Mouse (Mus musculus) stomach, embryonic 14.5 days (tissue): ENCODE results near the gene Selenon. TPM values are rescaled to one million over a fixed set of nuclear protein-coding genes. Genes with fewer than 3 reads are reported as not detected.

ENCODE experiments used
- ATAC-seq: fragments of 200-750 bp; cut with Nextera tagmentation; 2 replicates; pipeline ENCODE4 v1.8.0; 2017; ENCODE audit warnings: low read depth, moderate TSS enrichment; ENCODE audit not compliant: insufficient number of reproducible peaks, insufficient read depth, low FRiP score
- H3K27ac ChIP-seq: fragments of 300-500 bp; sonication (generic); 2 replicates; pipeline ENCODE4 v1.5.1; 2014; ENCODE audit warnings: mild to moderate bottlenecking, low read length, moderate library complexity, mixed read lengths
- H3K27me3 ChIP-seq: fragments of 300-500 bp; sonication (generic); 2 replicates; pipeline ENCODE4 v1.6.1; 2014; ENCODE audit warnings: low read length, control low read depth, mixed read lengths; ENCODE audit not compliant: control insufficient read depth, insufficient read depth
- H3K36me3 ChIP-seq: fragments of 300-500 bp; sonication (generic); 2 replicates; pipeline ENCODE4 v1.6.1; 2014; ENCODE audit warnings: mild to moderate bottlenecking, control low read depth, low read length, moderate library complexity, mixed read lengths; ENCODE audit not compliant: control insufficient read depth, insufficient read depth
- H3K4me1 ChIP-seq: fragments of 300-500 bp; sonication (generic); 2 replicates; pipeline ENCODE4 v1.6.1; 2014; ENCODE audit warnings: low read length, control low read depth, mixed read lengths; ENCODE audit not compliant: control insufficient read depth, insufficient read depth
- H3K4me2 ChIP-seq: fragments of 300-500 bp; sonication (generic); replicated peaks from 2 replicates; pipeline ENCODE4 v1.6.1; 2014; ENCODE audit warnings: low read depth, low read length, control low read depth
- H3K4me3 ChIP-seq: fragments of 300-500 bp; sonication (generic); 2 replicates; pipeline ENCODE4 v1.5.1; 2014; ENCODE audit warnings: low read depth, low read length, control low read depth
- H3K9ac ChIP-seq: fragments of 300-500 bp; sonication (generic); replicated peaks from 2 replicates; pipeline ENCODE4 v1.6.1; 2014; ENCODE audit warnings: low read depth, mild to moderate bottlenecking, control low read depth, low read length, moderate library complexity, mixed read lengths
- H3K9me3 ChIP-seq: fragments of 300-500 bp; sonication (generic); 2 replicates; pipeline ENCODE4 v1.6.1; 2016; ENCODE audit warnings: low read depth, low read length, control low read depth; ENCODE audit not compliant: control insufficient read depth
- WGBS: fragments of 180-500 bp; shearing (Covaris S2); extraction: QIAGEN DNeasy Blood & Tissue Kit; methylation state at CpG from one replicate; pipeline ENCODE4 v1.1.7; 2014; 5-methylcytosine and 5-hydroxymethylcytosine counted together
- polyA plus RNA-seq: library from polyadenylated mRNA; unstranded; fragments of >200 nt; fragmentation: Nextera tagmentation; extraction: Ambion mirVana; gene quantifications from 2 replicates; pipeline ENCODE4 v1.2.1, GENCODE M21; 2014

Selenon gene
- polyA plus RNA-seq, 1 experiment from 2014 or later, result 21.6 TPM

DNA sequence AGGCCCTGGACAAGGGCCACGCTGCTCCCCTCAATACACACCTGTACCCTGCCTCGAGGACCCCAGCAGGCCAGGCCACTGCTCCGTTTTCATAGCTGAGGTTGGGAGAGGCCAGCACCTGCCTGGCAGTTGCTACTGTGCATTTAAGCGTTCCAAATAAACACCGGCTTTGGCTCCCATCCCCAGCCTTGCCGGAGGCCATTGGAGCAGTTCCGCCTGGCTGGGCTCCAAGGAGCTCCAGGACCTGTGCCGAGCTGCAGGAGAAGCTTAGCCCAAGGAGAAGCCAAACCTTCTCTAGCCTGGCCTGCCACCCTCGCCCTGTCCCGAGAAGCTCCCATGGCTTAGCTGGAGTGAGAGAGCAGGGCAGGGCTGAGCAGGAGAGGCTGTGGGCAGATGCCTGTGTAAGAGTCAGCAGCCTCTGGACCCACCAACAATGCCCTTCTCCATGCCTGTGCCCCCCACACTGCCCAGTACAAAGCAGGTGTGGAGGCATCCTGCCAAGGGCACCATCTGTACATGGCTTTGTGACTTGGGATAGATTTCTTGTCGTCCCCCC lies 39.6 kb upstream of the Selenon start:
- 44% methylated on average over 11 of the region's 11 CpGs for WGBS
- Histone ChIP-seq H3K9me3 (no peaks in the 10 kb centered on the region), H3K4me3 (no peak overlapping the region), H3K9ac (no peak overlapping the region), H3K27me3 (no peaks in the 10 kb centered on the region), H3K4me2 (no peak overlapping the region), H3K27ac (no peak overlapping the region), H3K36me3 (no peaks in the 10 kb centered on the region), H3K4me1 (0 out of 2 replicates have a peak, but pooled peaks cover 3% of the 10 kb centered on the region)
- ATAC-seq, result no peak

DNA sequence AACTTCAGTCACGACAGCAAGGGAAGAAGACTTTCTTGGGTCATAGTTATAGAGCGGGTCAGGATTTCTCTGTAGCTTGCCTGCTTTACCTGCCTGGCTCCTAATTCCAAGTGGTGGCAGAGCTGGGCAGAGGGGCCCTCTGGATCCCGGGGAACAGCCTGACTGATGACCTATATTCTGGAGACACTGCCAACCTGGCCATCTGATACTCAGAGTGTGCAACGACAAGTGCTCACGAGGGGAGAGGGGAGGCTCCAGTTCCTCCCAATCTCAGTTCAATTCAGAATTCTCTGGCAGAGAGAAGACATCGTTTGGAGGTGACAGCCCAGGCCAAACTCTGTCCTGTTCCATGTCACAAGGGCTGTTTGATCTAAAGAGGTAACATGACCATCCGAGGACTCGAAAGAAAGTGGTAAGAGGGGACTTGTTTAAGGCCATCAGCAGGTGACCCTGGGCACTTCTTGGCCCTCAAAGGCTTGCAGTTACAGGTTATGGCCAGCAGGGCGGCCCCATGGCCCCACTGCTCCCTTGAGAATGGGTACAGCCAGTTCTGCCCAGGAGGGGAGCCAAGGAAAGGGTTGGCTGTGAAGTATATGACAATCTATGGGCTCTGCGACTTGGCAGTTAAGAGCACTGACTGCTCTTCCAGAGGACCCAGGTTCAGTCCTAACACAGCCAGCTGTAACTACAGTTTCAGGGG lies 38.4 kb upstream of the Selenon start:
- Histone ChIP-seq H3K9ac (no peak overlapping the region), H3K4me3 (no peak overlapping the region), H3K36me3 (no peaks in the 10 kb centered on the region), H3K9me3 (no peaks in the 10 kb centered on the region), H3K27ac (no peak overlapping the region), H3K4me1 (0 out of 2 replicates have a peak, but pooled peaks cover 3% of the 10 kb centered on the region), H3K4me2 (no peak overlapping the region), H3K27me3 (no peaks in the 10 kb centered on the region)
- WGBS, result 77% methylated on average over 10 of the region's 10 CpGs
- ATAC-seq, result no peak

DNA sequence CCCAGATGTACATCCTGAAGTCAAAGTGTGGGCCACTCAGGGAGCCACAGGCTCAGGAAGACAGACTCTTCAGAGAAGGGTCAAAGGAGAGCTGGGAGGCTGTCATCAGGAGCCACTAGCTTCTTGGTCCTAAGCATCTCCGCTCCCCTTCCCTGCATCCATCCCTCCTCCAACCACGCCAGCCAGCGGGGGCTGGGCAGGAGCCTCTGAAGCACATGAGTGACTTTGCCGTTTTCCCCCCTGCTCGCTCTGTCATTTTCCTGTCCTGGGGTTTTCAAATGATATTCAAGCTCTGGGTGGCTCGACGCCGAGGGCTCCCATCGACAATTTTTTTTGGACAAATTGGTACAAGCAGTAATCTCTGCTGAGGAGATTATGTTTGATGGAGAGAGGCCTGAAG lies 37.8 kb upstream of the Selenon start:
- 0 out of 2 replicates have a peak, but pooled peaks cover 3% of the 10 kb centered on the region for H3K4me1 ChIP-seq
- H3K36me3 ChIP-seq, result no peaks in the 10 kb centered on the region
- WGBS, result 81% methylated on average over 9 of the region's 9 CpGs
- H3K4me3 ChIP-seq, result no peak overlapping the region
- H3K9me3 ChIP-seq, result no peaks in the 10 kb centered on the region
- H3K27me3 ChIP-seq, result no peaks in the 10 kb centered on the region
- H3K27ac ChIP-seq, result no peak overlapping the region
- H3K4me2 ChIP-seq, result no peak overlapping the region
- no peak overlapping the region for H3K9ac ChIP-seq
- ATAC-seq, result no peak

- 84% methylated on average over 5 of the region's 5 CpGs for WGBS
- no peaks in the 10 kb centered on the region for H3K36me3 ChIP-seq
- H3K4me1 ChIP-seq, result 0 out of 2 replicates have a peak, but pooled peaks cover 3% of the 10 kb centered on the region
- H3K4me3 ChIP-seq, result no peak overlapping the region
- no peak overlapping the region for H3K4me2 ChIP-seq
- ATAC-seq, result no peak
- H3K9me3 ChIP-seq, result no peaks in the 10 kb centered on the region
- no peaks in the 10 kb centered on the region for H3K27me3 ChIP-seq
- H3K27ac ChIP-seq, result no peak overlapping the region
- no peak overlapping the region for H3K9ac ChIP-seq
Observed at GRCm38 (mm10) chr4:134588951-134589350, 37.0 kb upstream of the Selenon start.

- Histone ChIP-seq H3K4me2 (no peak overlapping the region), H3K9me3 (no peaks in the 10 kb centered on the region), H3K27me3 (no peaks in the 10 kb centered on the region), H3K4me3 (no peak overlapping the region), H3K4me1 (0 out of 2 replicates have a peak, but pooled peaks cover 3% of the 10 kb centered on the region), H3K27ac (no peak overlapping the region), H3K9ac (no peak overlapping the region), H3K36me3 (no peaks in the 10 kb centered on the region)
- WGBS, result 89% methylated on average over 9 of the region's 9 CpGs
- no peak for ATAC-seq
Observed at GRCm38 (mm10) chr4:134588287-134588686, 36.3 kb upstream of the Selenon start.

DNA sequence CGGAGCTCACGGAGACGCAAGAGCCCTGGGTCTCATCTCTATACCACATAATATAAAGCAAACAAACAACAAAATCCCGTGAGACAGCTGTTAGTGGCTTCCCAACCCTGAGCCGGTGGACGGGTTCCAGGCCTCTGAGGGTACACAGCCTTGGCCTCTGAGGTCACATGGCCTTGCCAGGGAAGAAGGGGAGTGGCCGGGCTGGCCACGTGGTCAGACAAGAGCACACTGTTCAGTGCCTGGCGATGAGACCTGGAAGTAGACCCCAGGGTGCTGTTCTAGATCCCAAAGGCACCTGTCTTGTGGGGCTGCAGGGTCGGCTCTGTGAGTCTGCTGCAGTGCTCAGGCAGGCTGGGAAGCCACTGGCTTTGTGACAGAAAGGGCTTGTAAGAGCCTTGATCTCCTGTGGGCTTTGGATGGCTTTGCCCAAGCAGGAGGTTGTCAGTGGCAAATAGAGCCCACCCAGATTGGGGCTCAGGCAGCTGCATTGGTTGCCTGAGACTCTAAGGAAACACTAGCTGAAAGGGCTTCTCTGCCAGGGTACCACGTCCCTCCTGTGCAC lies 35.8 kb upstream of the Selenon start:
- Histone ChIP-seq H3K27ac (no peak overlapping the region), H3K4me3 (no peak overlapping the region), H3K4me2 (no peak overlapping the region), H3K4me1 (0 out of 2 replicates have a peak, but pooled peaks cover 3% of the 10 kb centered on the region), H3K9ac (no peak overlapping the region), H3K9me3 (no peaks in the 10 kb centered on the region), H3K27me3 (no peaks in the 10 kb centered on the region), H3K36me3 (no peaks in the 10 kb centered on the region)
- ATAC-seq, result no peak
- WGBS, result 52% methylated on average over 11 of the region's 11 CpGs

DNA sequence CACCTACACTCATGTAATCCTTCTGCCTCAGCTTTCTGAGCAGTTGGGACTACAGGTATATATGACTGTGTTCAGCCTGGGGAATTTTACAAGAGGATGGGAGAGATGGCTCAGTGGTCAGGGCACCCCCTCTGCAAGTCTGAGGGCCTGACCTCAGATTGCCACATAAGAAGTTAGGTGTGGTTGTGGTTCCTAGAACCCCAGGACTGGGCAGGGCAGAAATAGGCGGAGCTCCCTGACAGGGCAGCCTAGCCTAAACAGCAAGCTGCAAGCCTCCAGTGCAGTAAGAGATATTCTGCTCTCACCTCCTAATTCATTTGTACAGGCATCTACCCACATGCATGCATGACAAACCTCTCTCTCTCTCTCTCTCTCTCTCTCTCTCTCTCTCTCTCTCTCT lies 34.7 kb upstream of the Selenon start:
- 92% methylated on average over 1 of the region's 1 CpGs for WGBS
- H3K9me3 ChIP-seq, result no peaks in the 10 kb centered on the region
- no peak for ATAC-seq
- no peak overlapping the region for H3K4me3 ChIP-seq
- no peak overlapping the region for H3K4me2 ChIP-seq
- no peaks in the 10 kb centered on the region for H3K36me3 ChIP-seq
- no peaks in the 10 kb centered on the region for H3K27me3 ChIP-seq
- 0 out of 2 replicates have a peak, but pooled peaks cover 3% of the 10 kb centered on the region for H3K4me1 ChIP-seq
- H3K9ac ChIP-seq, result no peak overlapping the region
- H3K27ac ChIP-seq, result no peak overlapping the region

- 0 out of 2 replicates have a peak, but pooled peaks cover under 1% of the 10 kb centered on the region for H3K4me1 ChIP-seq
- H3K27ac ChIP-seq, result no peak overlapping the region
- no peak overlapping the region for H3K4me3 ChIP-seq
- WGBS, result 93% methylated on average over 7 of the region's 7 CpGs
- H3K9ac ChIP-seq, result no peak overlapping the region
- no peak overlapping the region for H3K4me2 ChIP-seq
- H3K9me3 ChIP-seq, result no peaks in the 10 kb centered on the region
- no peak for ATAC-seq
- no peaks in the 10 kb centered on the region for H3K27me3 ChIP-seq
- no peaks in the 10 kb centered on the region for H3K36me3 ChIP-seq
Observed at GRCm38 (mm10) chr4:134586126-134586525, 34.2 kb upstream of the Selenon start.
